In genomic region chr5:100120711-100121141, GRCm38 (mm10) we compare ENCODE assay signal across 10 mouse cellular contexts. TPM values are rescaled to one million over a fixed set of nuclear protein-coding genes. Genes with fewer than 3 reads are reported as not detected.
DNase-seq lines count a peak whose midpoint lies in the region; ATAC-seq and TF ChIP-seq lines count a peak whose summit lies in the region.
"Had no signal": no experiment of that assay in that cellular context is flagged by ENCODE, and none has a peak within 500 bp of the region (broad histone marks: within the 10 kb centered on the region; RNA-seq: fewer than 3 reads in every experiment).

No protein-coding gene starts in this region.

- H3K4me3 ChIP-seq in liver, embryonic 12.5 days: no peak overlapping the region
- H3K4me3 ChIP-seq in liver, postnatal 0 days (ENCODE audit: low read depth, low read length): no peak overlapping the region
- peak overlapping the region; percentile 14 for H3K4me3 ChIP-seq in embryonic facial prominence, embryonic 15.5 days (replicated peaks)
- 0 out of 2 replicates have a peak overlapping the region, but pooled peaks have one; percentile 6 for H3K4me3 ChIP-seq in intestine, embryonic 16.5 days (ENCODE audit: low read length)
- H3K4me3 ChIP-seq: left cerebral cortex, adult 2 months had no signal

- peak overlapping the region; percentile 34 for H3K4me2 ChIP-seq in liver, embryonic 12.5 days
- no peak overlapping the region for H3K4me2 ChIP-seq in liver, postnatal 0 days (ENCODE audit: low read depth, low read length)
- H3K4me2 ChIP-seq in embryonic facial prominence, embryonic 15.5 days (replicated peaks): peak overlapping the region; percentile 31
- peak overlapping the region; percentile 38; the same call in 1 of the 2 replicates for H3K4me2 ChIP-seq in intestine, embryonic 16.5 days (ENCODE audit: low read depth, low read length)

- 8% methylated on average over 20 of the region's 20 CpGs for WGBS in liver, embryonic 12.5 days (ENCODE audit: insufficient replicate concordance)
- 6% methylated on average over 20 of the region's 20 CpGs for WGBS in liver, postnatal 0 days (ENCODE audit: insufficient replicate concordance)
- WGBS in embryonic facial prominence, embryonic 15.5 days: 3% methylated on average over 20 of the region's 20 CpGs
- 7% methylated on average over 20 of the region's 20 CpGs for WGBS in intestine, embryonic 16.5 days

- ATAC-seq in liver, embryonic 12.5 days: no peak
- ATAC-seq in liver, postnatal 0 days: no peak
- peak; percentile 31; the same call in 1 of the 2 replicates for ATAC-seq in embryonic facial prominence, embryonic 15.5 days (ENCODE audit: insufficient number of reproducible peaks, low FRiP score, low TSS enrichment, low read depth)
- ATAC-seq in intestine, embryonic 16.5 days: no peak; the same call in 1 of the 2 replicates
- ATAC-seq in monocyte, adult 5-6 weeks (replicated peaks; ENCODE audit: insufficient number of reproducible peaks, low FRiP score, low TSS enrichment, poor library complexity, severe bottlenecking): no peak
- no peak for ATAC-seq in activated CD4-positive, CD25-positive, alpha-beta regulatory T cell, adult 4 months

- no peaks in the 10 kb centered on the region for H3K36me3 ChIP-seq in liver, embryonic 12.5 days
- H3K36me3 ChIP-seq in liver, postnatal 0 days (replicated peaks; ENCODE audit: insufficient read depth, low read length): no peaks in the 10 kb centered on the region
- H3K36me3 ChIP-seq in embryonic facial prominence, embryonic 15.5 days: no peaks in the 10 kb centered on the region
- H3K36me3 ChIP-seq in intestine, embryonic 16.5 days (ENCODE audit: control insufficient read depth, insufficient read depth, low read length): no peaks in the 10 kb centered on the region

- TF ChIP-seq EP300 in liver, postnatal 0 days (IDR thresholded peaks at IDR 0.05; ENCODE audit: low read depth): no peak

- DNase-seq in liver, postnatal 0 days: no peak
- peak; percentile 42 for DNase-seq in retina, adult 2 months (ENCODE audit: low read depth, low spot score)
- no peak for DNase-seq in frontal cortex, postnatal 36 days (ENCODE audit: low spot score in 2 of 2)
- DNase-seq: spleen, adult 18-20 months had no signal

- H3K4me1 ChIP-seq in liver, embryonic 12.5 days: no peaks in the 10 kb centered on the region
- H3K4me1 ChIP-seq in liver, postnatal 0 days (ENCODE audit: insufficient read depth): peaks cover 1% of the 10 kb centered on the region; the same call in 1 of the 2 replicates
- H3K4me1 ChIP-seq in embryonic facial prominence, embryonic 15.5 days: peaks cover 7% of the 10 kb centered on the region; the same call in 1 of the 2 replicates
- H3K4me1 ChIP-seq in intestine, embryonic 16.5 days (ENCODE audit: control insufficient read depth, insufficient read depth, low read length): peaks cover 8% of the 10 kb centered on the region; the same call in 1 of the 2 replicates

- peaks cover 21% of the 10 kb centered on the region for H3K27me3 ChIP-seq in liver, embryonic 12.5 days (replicated peaks)
- no peaks in the 10 kb centered on the region; the same call in 1 of the 2 replicates for H3K27me3 ChIP-seq in liver, postnatal 0 days (ENCODE audit: insufficient read depth, low read length)
- peaks cover 13% of the 10 kb centered on the region for H3K27me3 ChIP-seq in embryonic facial prominence, embryonic 15.5 days
- no peaks in the 10 kb centered on the region for H3K27me3 ChIP-seq in intestine, embryonic 16.5 days (replicated peaks; ENCODE audit: control insufficient read depth, insufficient read depth, low read length)

- H3K27ac ChIP-seq in liver, embryonic 12.5 days: no peak overlapping the region
- no peak overlapping the region for H3K27ac ChIP-seq in liver, postnatal 0 days (ENCODE audit: low read depth)
- H3K27ac ChIP-seq in embryonic facial prominence, embryonic 15.5 days (replicated peaks): 0 out of 2 replicates have a peak overlapping the region, but pooled peaks have one; percentile 17
- no peak overlapping the region for H3K27ac ChIP-seq in intestine, embryonic 16.5 days (ENCODE audit: low read length)
- H3K27ac ChIP-seq: left cerebral cortex, adult 2 months had no signal

- no peaks in the 10 kb centered on the region for H3K9me3 ChIP-seq in liver, embryonic 12.5 days (replicated peaks)
- H3K9me3 ChIP-seq in liver, postnatal 0 days (ENCODE audit: low read length): no peaks in the 10 kb centered on the region
- no peaks in the 10 kb centered on the region for H3K9me3 ChIP-seq in embryonic facial prominence, embryonic 15.5 days (replicated peaks)
- no peaks in the 10 kb centered on the region for H3K9me3 ChIP-seq in intestine, embryonic 16.5 days (ENCODE audit: control insufficient read depth, low read length)

- TF ChIP-seq CTCF in liver, postnatal 0 days (IDR thresholded peaks at IDR 0.05; ENCODE audit: low read depth): no peak

- no peak overlapping the region for H3K9ac ChIP-seq in liver, embryonic 12.5 days
- no peak overlapping the region for H3K9ac ChIP-seq in liver, postnatal 0 days (replicated peaks)
- no peak overlapping the region for H3K9ac ChIP-seq in embryonic facial prominence, embryonic 15.5 days
- H3K9ac ChIP-seq in intestine, embryonic 16.5 days (ENCODE audit: low read depth, low read length): no peak overlapping the region

RNA-seq across cellular contexts. Expression of gene Tmem150c, which starts 38.9 kb away (rescaled TPM):
- 1.0 and 1.5 TPM in 2 replicates for polyA plus RNA-seq in liver, embryonic 12.5 days (2016; fragmentation: Nextera tagmentation; extraction: Ambion mirVana)
- polyA plus RNA-seq in liver, postnatal 0 days (2015; fragmentation: Nextera tagmentation; extraction: Ambion mirVana): 1.1 and 1.4 TPM in 2 replicates
- polyA plus RNA-seq in embryonic facial prominence, embryonic 15.5 days (2015; fragmentation: Nextera tagmentation; extraction: Ambion mirVana): 6.2 and 6.4 TPM in 2 replicates
- polyA plus RNA-seq in intestine, embryonic 16.5 days (2015; fragmentation: Nextera tagmentation; extraction: Ambion mirVana): 1.5 and 1.7 TPM in 2 replicates
- 0.49 to 0.53 TPM in 2 of 3 replicates, not detected in the other for total RNA-seq in monocyte, adult 5-6 weeks (2017)
- polyA plus RNA-seq in activated CD4-positive, CD25-positive, alpha-beta regulatory T cell, adult 4 months (2017; shearing (Covaris generic)): not detected

Comparison
In these comparisons a context has a peak if more than half of its experiments do, and no peak if none do; other contexts are left out.
1. H3K4me3 ChIP-seq: peak in embryonic facial prominence, embryonic 15.5 days (single experiment) and intestine, embryonic 16.5 days (single experiment); none in liver, embryonic 12.5 days (single experiment) and liver, postnatal 0 days (single experiment).